Mouse (Mus musculus): Measurements from ENCODE around the gene She. TPM values are rescaled to one million over a fixed set of nuclear protein-coding genes. Genes with fewer than 3 reads are reported as not detected.

She gene
- total and polyA plus RNA-seq, 3 experiments: not detected

- peaks cover 23% of the 10 kb centered on the region for H3K27me3 ChIP-seq (ENCODE audit: insufficient read depth, low read length)
- no peak for DNase-seq (ENCODE audit: low spot score)
- H3K9me3 ChIP-seq (replicated peaks): no peaks in the 10 kb centered on the region
- no peaks in the 10 kb centered on the region for H3K36me3 ChIP-seq (replicated peaks)
- no peak for TF ChIP-seq GATA1 (IDR thresholded peaks at IDR 0.05; ENCODE audit: borderline replicate concordance, low read length)
- TF ChIP-seq CTCF (IDR thresholded peaks at IDR 0.05; ENCODE audit: low read depth, low read length): no peak
- no peak for TF ChIP-seq TAL1 (conservative IDR thresholded peaks at IDR 0.05; ENCODE audit: low read depth, low read length)
- TF ChIP-seq GATA2 (IDR thresholded peaks at IDR 0.05; ENCODE audit: borderline replicate concordance, low read depth, low read length): no peak
- no peak for TF ChIP-seq POLR2AphosphoS5 (IDR thresholded peaks at IDR 0.05; ENCODE audit: insufficient replicate concordance, low read depth, low read length)
- no peak for ATAC-seq (ENCODE audit: extremely low read depth, insufficient number of reproducible peaks, low FRiP score, poor library complexity, severe bottlenecking)
- H3K4me3 ChIP-seq (ENCODE audit: low read depth, low read length): no peak overlapping the region
- H3K4me1 ChIP-seq (ENCODE audit: insufficient read depth, low read depth, low read length): no peaks in the 10 kb centered on the region
These were observed 76.7 kb downstream of the She start for GRCm38 (mm10) chr3:89907846-89908245.

Other genes with a start within 250 kb of the She start
- 42.1 and 49.8 TPM in 2 replicates for gene Adar, start 116.3 kb upstream of the She start, total RNA-seq (2014; fragmentation: Nextera tagmentation)
- gene Adar, start 116.3 kb upstream of the She start, total RNA-seq (2017): 37.0 and 37.3 TPM in 2 replicates
- 13.2 and 16.0 TPM in 2 replicates for gene Adar, start 116.3 kb upstream of the She start, polyA plus RNA-seq (2012)
- gene Chrnb2, start 66.7 kb upstream of the She start, total RNA-seq (2014; fragmentation: Nextera tagmentation): 2.0 and 2.2 TPM in 2 replicates
- gene Chrnb2, start 66.7 kb upstream of the She start, total RNA-seq (2017): 1.2 and 1.3 TPM in 2 replicates
- 0.14 and 0.23 TPM in 2 replicates for gene Chrnb2, start 66.7 kb upstream of the She start, polyA plus RNA-seq (2012)
- 106 and 131 TPM in 2 replicates for gene Ube2q1, start 57.8 kb upstream of the She start, total RNA-seq (2014; fragmentation: Nextera tagmentation)
- gene Ube2q1, start 57.8 kb upstream of the She start, total RNA-seq (2017): 133 and 134 TPM in 2 replicates
- gene Ube2q1, start 57.8 kb upstream of the She start, polyA plus RNA-seq (2012): 44.3 and 65.9 TPM in 2 replicates
- gene Il6ra, start 81.8 kb downstream of the She start, total RNA-seq (2014; fragmentation: Nextera tagmentation): not detected in 2 replicates
- under 0.01 and 0.06 TPM in 2 replicates for gene Il6ra, start 81.8 kb downstream of the She start, total RNA-seq (2017)
- gene Il6ra, start 81.8 kb downstream of the She start, polyA plus RNA-seq (2012): not detected in 2 replicates
- not detected in 2 replicates for gene Atp8b2, start 132.1 kb downstream of the She start, total RNA-seq (2014; fragmentation: Nextera tagmentation)
- 0.35 and 0.66 TPM in 2 replicates for gene Atp8b2, start 132.1 kb downstream of the She start, total RNA-seq (2017)
- 0.02 and 0.04 TPM in 2 replicates for gene Atp8b2, start 132.1 kb downstream of the She start, polyA plus RNA-seq (2012)
- 173 and 191 TPM in 2 replicates for gene Hax1, start 167.4 kb downstream of the She start, total RNA-seq (2014; fragmentation: Nextera tagmentation)
- 100 and 106 TPM in 2 replicates for gene Hax1, start 167.4 kb downstream of the She start, total RNA-seq (2017)
- 33.4 and 53.7 TPM in 2 replicates for gene Hax1, start 167.4 kb downstream of the She start, polyA plus RNA-seq (2012)
- gene 4933434E20Rik, start 220.3 kb downstream of the She start, total RNA-seq (2014; fragmentation: Nextera tagmentation): 77.6 and 84.3 TPM in 2 replicates
- gene 4933434E20Rik, start 220.3 kb downstream of the She start, total RNA-seq (2017): 83.1 and 96.2 TPM in 2 replicates
- gene 4933434E20Rik, start 220.3 kb downstream of the She start, polyA plus RNA-seq (2012): 6.8 and 22.4 TPM in 2 replicates
- 353 and 407 TPM in 2 replicates for gene Ubap2l, start 221.3 kb downstream of the She start, total RNA-seq (2014; fragmentation: Nextera tagmentation)
- 150 and 193 TPM in 2 replicates for gene Ubap2l, start 221.3 kb downstream of the She start, total RNA-seq (2017)
- gene Ubap2l, start 221.3 kb downstream of the She start, polyA plus RNA-seq (2012): 145 and 160 TPM in 2 replicates
- gene Tpm3, start 241.3 kb downstream of the She start, total RNA-seq (2014; fragmentation: Nextera tagmentation): 161 and 215 TPM in 2 replicates
- gene Tpm3, start 241.3 kb downstream of the She start, total RNA-seq (2017): 342 and 425 TPM in 2 replicates
- gene Tpm3, start 241.3 kb downstream of the She start, polyA plus RNA-seq (2012): 280 and 287 TPM in 2 replicates

All from G1E (cell line).